Mouse (Mus musculus): ENCODE results near the gene Slc25a15. TPM values are rescaled to one million over a fixed set of nuclear protein-coding genes. Genes with fewer than 3 reads are reported as not detected.

Gene Slc25a15
- 15.4 and 16.8 TPM in 2 replicates for polyA plus RNA-seq (2014; fragmentation: Nextera tagmentation; extraction: Ambion mirVana)

GRCm38 (mm10) chr8:22398142-22398951, at the start of gene Slc25a15:
TSS of gene Slc25a15 (minus strand) at chr8:22398597.
- Histone ChIP-seq H3K9me3 (ENCODE audit: control insufficient read depth, low read length) (no peaks in the 10 kb centered on the region), H3K36me3 (ENCODE audit: control insufficient read depth, insufficient read depth, low read length) (no peaks in the 10 kb centered on the region), H3K4me2 (ENCODE audit: low read depth) (peak within 1 kb of the TSS; percentile 83), H3K4me3 (ENCODE audit: low read depth, low read length) (peak within 1 kb of the TSS; percentile 73), H3K27me3 (ENCODE audit: control insufficient read depth, insufficient read depth, low read length) (no peaks in the 10 kb centered on the region), H3K27ac (ENCODE audit: low read depth, low read length) (peak within 1 kb of the TSS; percentile 45; the same call in 1 of the 2 replicates), H3K4me1 (ENCODE audit: control insufficient read depth, insufficient read depth, low read length) (no peaks in the 10 kb centered on the region), H3K9ac (ENCODE audit: low read length) (peak within 1 kb of the TSS; percentile 75)
- peak; percentile 93 for ATAC-seq (ENCODE audit: insufficient read depth, low FRiP score, low TSS enrichment)
- WGBS = under 1% methylated on average over 48 of the region's 77 CpGs
- DNase-seq (ENCODE audit: low spot score) = peak; percentile 93

- Histone ChIP-seq H3K27ac (ENCODE audit: low read depth, low read length) (no peak overlapping the region), H3K27me3 (ENCODE audit: control insufficient read depth, insufficient read depth, low read length) (no peaks in the 10 kb centered on the region), H3K36me3 (ENCODE audit: control insufficient read depth, insufficient read depth, low read length) (peaks cover 3% of the 10 kb centered on the region; the same call in 1 of the 2 replicates), H3K9me3 (ENCODE audit: control insufficient read depth, low read length) (no peaks in the 10 kb centered on the region), H3K4me2 (ENCODE audit: low read depth) (peak overlapping the region; percentile 76), H3K4me3 (ENCODE audit: low read depth, low read length) (peak overlapping the region; percentile 81), H3K4me1 (ENCODE audit: control insufficient read depth, insufficient read depth, low read length) (peaks cover 6% of the 10 kb centered on the region), H3K9ac (ENCODE audit: low read length) (peak overlapping the region; percentile 94)
- ATAC-seq (ENCODE audit: insufficient read depth, low FRiP score, low TSS enrichment) = no peak
- no peak for DNase-seq (ENCODE audit: low spot score)
- WGBS = 28% methylated on average over 8 of the region's 8 CpGs
Measured at GRCm38 (mm10) chr8:22411971-22412370, 13.6 kb upstream of the Slc25a15 start.

GRCm38 (mm10) chr8:22411282-22411702, 12.9 kb upstream of the Slc25a15 start, which contains the start of gene Mrps31:
TSS of gene Mrps31 (plus strand) at chr8:22411361.
- Histone ChIP-seq H3K9me3 (ENCODE audit: control insufficient read depth, low read length) (no peaks in the 10 kb centered on the region), H3K4me1 (ENCODE audit: control insufficient read depth, insufficient read depth, low read length) (peaks cover 6% of the 10 kb centered on the region), H3K27ac (ENCODE audit: low read depth, low read length) (0 out of 2 replicates have a peak within 1 kb of the TSS, but pooled peaks have one; percentile 60), H3K27me3 (ENCODE audit: control insufficient read depth, insufficient read depth, low read length) (no peaks in the 10 kb centered on the region), H3K9ac (ENCODE audit: low read length) (peak within 1 kb of the TSS; percentile 94), H3K4me3 (ENCODE audit: low read depth, low read length) (peak within 1 kb of the TSS; percentile 81), H3K4me2 (ENCODE audit: low read depth) (peak within 1 kb of the TSS; percentile 76), H3K36me3 (ENCODE audit: control insufficient read depth, insufficient read depth, low read length) (peaks cover 3% of the 10 kb centered on the region; the same call in 1 of the 2 replicates)
- WGBS = under 1% methylated on average over 25 of the region's 25 CpGs
- ATAC-seq (ENCODE audit: insufficient read depth, low FRiP score, low TSS enrichment) (peak; percentile 91), DNase-seq (ENCODE audit: low spot score) (peak; percentile 83)

GRCm38 (mm10) chr8:22410688-22411281, 12.4 kb upstream of the Slc25a15 start:
- 17% methylated on average over 16 of the region's 16 CpGs for WGBS
- no peak; the same call in 1 of the 2 replicates for ATAC-seq (ENCODE audit: insufficient read depth, low FRiP score, low TSS enrichment)

GRCm38 (mm10) chr8:22405733-22406132, 7.3 kb upstream of the Slc25a15 start:
- Histone ChIP-seq H3K4me2 (ENCODE audit: low read depth) (no peak overlapping the region), H3K36me3 (ENCODE audit: control insufficient read depth, insufficient read depth, low read length) (no peaks in the 10 kb centered on the region), H3K27me3 (ENCODE audit: control insufficient read depth, insufficient read depth, low read length) (no peaks in the 10 kb centered on the region), H3K9ac (ENCODE audit: low read length) (no peak overlapping the region), H3K9me3 (ENCODE audit: control insufficient read depth, low read length) (no peaks in the 10 kb centered on the region), H3K27ac (ENCODE audit: low read depth, low read length) (no peak overlapping the region), H3K4me3 (ENCODE audit: low read depth, low read length) (no peak overlapping the region), H3K4me1 (ENCODE audit: control insufficient read depth, insufficient read depth, low read length) (no peaks in the 10 kb centered on the region)
- ATAC-seq (ENCODE audit: insufficient read depth, low FRiP score, low TSS enrichment) = no peak
- 74% methylated on average over 6 of the region's 6 CpGs for WGBS
- DNase-seq (ENCODE audit: low spot score) = no peak

More at GRCm38 (mm10) chr8:22410688-22411281, 12.4 kb upstream of the Slc25a15 start:
- no peak for DNase-seq (ENCODE audit: low spot score)
- Histone ChIP-seq H3K27ac (ENCODE audit: low read depth, low read length) (no peak overlapping the region), H3K4me3 (ENCODE audit: low read depth, low read length) (peak overlapping the region; percentile 81), H3K27me3 (ENCODE audit: control insufficient read depth, insufficient read depth, low read length) (no peaks in the 10 kb centered on the region), H3K4me2 (ENCODE audit: low read depth) (peak overlapping the region; percentile 76), H3K4me1 (ENCODE audit: control insufficient read depth, insufficient read depth, low read length) (peaks cover 6% of the 10 kb centered on the region), H3K36me3 (ENCODE audit: control insufficient read depth, insufficient read depth, low read length) (peaks cover 3% of the 10 kb centered on the region; the same call in 1 of the 2 replicates), H3K9me3 (ENCODE audit: control insufficient read depth, low read length) (no peaks in the 10 kb centered on the region), H3K9ac (ENCODE audit: low read length) (peak overlapping the region; percentile 94)

- ATAC-seq (ENCODE audit: insufficient read depth, low FRiP score, low TSS enrichment) (no peak), DNase-seq (ENCODE audit: low spot score) (no peak)
- Histone ChIP-seq H3K9ac (ENCODE audit: low read length) (no peak overlapping the region), H3K27ac (ENCODE audit: low read depth, low read length) (no peak overlapping the region), H3K9me3 (ENCODE audit: control insufficient read depth, low read length) (no peaks in the 10 kb centered on the region), H3K4me2 (ENCODE audit: low read depth) (no peak overlapping the region), H3K36me3 (ENCODE audit: control insufficient read depth, insufficient read depth, low read length) (no peaks in the 10 kb centered on the region), H3K4me3 (ENCODE audit: low read depth, low read length) (no peak overlapping the region), H3K4me1 (ENCODE audit: control insufficient read depth, insufficient read depth, low read length) (no peaks in the 10 kb centered on the region), H3K27me3 (ENCODE audit: control insufficient read depth, insufficient read depth, low read length) (no peaks in the 10 kb centered on the region)
- 92% methylated on average over 2 of the region's 2 CpGs for WGBS
Measured at GRCm38 (mm10) chr8:22403235-22403634, 4.8 kb upstream of the Slc25a15 start.

GRCm38 (mm10) chr8:22400593-22400992, 2.2 kb upstream of the Slc25a15 start:
- DNase-seq (ENCODE audit: low spot score) = no peak
- Histone ChIP-seq H3K4me1 (ENCODE audit: control insufficient read depth, insufficient read depth, low read length) (no peaks in the 10 kb centered on the region), H3K4me2 (ENCODE audit: low read depth) (no peak overlapping the region), H3K9me3 (ENCODE audit: control insufficient read depth, low read length) (no peaks in the 10 kb centered on the region), H3K36me3 (ENCODE audit: control insufficient read depth, insufficient read depth, low read length) (no peaks in the 10 kb centered on the region), H3K27ac (ENCODE audit: low read depth, low read length) (no peak overlapping the region), H3K27me3 (ENCODE audit: control insufficient read depth, insufficient read depth, low read length) (no peaks in the 10 kb centered on the region), H3K9ac (ENCODE audit: low read length) (no peak overlapping the region), H3K4me3 (ENCODE audit: low read depth, low read length) (no peak overlapping the region)
- no peak for ATAC-seq (ENCODE audit: insufficient read depth, low FRiP score, low TSS enrichment)
- 86% methylated on average over 4 of the region's 4 CpGs for WGBS

- DNase-seq (ENCODE audit: low spot score) (no peak), ATAC-seq (ENCODE audit: insufficient read depth, low FRiP score, low TSS enrichment) (no peak)
- Histone ChIP-seq H3K4me2 (ENCODE audit: low read depth) (peak overlapping the region; percentile 83), H3K4me1 (ENCODE audit: control insufficient read depth, insufficient read depth, low read length) (no peaks in the 10 kb centered on the region), H3K27ac (ENCODE audit: low read depth, low read length) (no peak overlapping the region), H3K9ac (ENCODE audit: low read length) (no peak overlapping the region), H3K27me3 (ENCODE audit: control insufficient read depth, insufficient read depth, low read length) (no peaks in the 10 kb centered on the region), H3K36me3 (ENCODE audit: control insufficient read depth, insufficient read depth, low read length) (no peaks in the 10 kb centered on the region), H3K9me3 (ENCODE audit: control insufficient read depth, low read length) (no peaks in the 10 kb centered on the region), H3K4me3 (ENCODE audit: low read depth, low read length) (peak overlapping the region; percentile 1; the same call in 1 of the 2 replicates)
- WGBS = 88% methylated on average over 8 of the region's 8 CpGs
Measured at GRCm38 (mm10) chr8:22399285-22399880, 986 bp upstream of the Slc25a15 start.

All from neural tube, embryonic 11.5 days (tissue).